Mouse (Mus musculus) urinary bladder, postnatal 10 days (tissue): ENCODE results near the gene Smad3.

Experiments used
- DNase-seq: peaks from one replicate; pipeline ENCODE4 v3.0.0; 2022; ENCODE audit warnings: low spot score

Gene Smad3

GRCm38 (mm10) chr9:63720715-63721114 is 37.1 kb downstream of the Smad3 start:
- no peak for DNase-seq

- no peak for DNase-seq
Measured at GRCm38 (mm10) chr9:63719770-63720440, 37.9 kb downstream of the Smad3 start.

GRCm38 (mm10) chr9:63718735-63719358 is 38.9 kb downstream of the Smad3 start:
- no peak for DNase-seq

- no peak for DNase-seq
Measured at GRCm38 (mm10) chr9:63718170-63718569, 39.6 kb downstream of the Smad3 start.

- DNase-seq, result no peak
Measured at GRCm38 (mm10) chr9:63717474-63718005, 40.3 kb downstream of the Smad3 start.

- no peak for DNase-seq
Measured at GRCm38 (mm10) chr9:63716150-63717138, 41.4 kb downstream of the Smad3 start.

GRCm38 (mm10) chr9:63714572-63714971 is 43.2 kb downstream of the Smad3 start:
- DNase-seq, result no peak

GRCm38 (mm10) chr9:63712838-63713237 is 45.0 kb downstream of the Smad3 start:
- no peak for DNase-seq

- DNase-seq, result no peak
Measured at GRCm38 (mm10) chr9:63711580-63712230, 46.1 kb downstream of the Smad3 start.

- DNase-seq, result no peak
Measured at GRCm38 (mm10) chr9:63709857-63710256, 47.9 kb downstream of the Smad3 start.

- DNase-seq, result no peak
Measured at GRCm38 (mm10) chr9:63709266-63709665, 48.5 kb downstream of the Smad3 start.

- DNase-seq, result no peak
Measured at GRCm38 (mm10) chr9:63707816-63708588, 49.8 kb downstream of the Smad3 start.

GRCm38 (mm10) chr9:63706152-63706733 is 51.6 kb downstream of the Smad3 start:
- no peak for DNase-seq

- no peak for DNase-seq
Measured at GRCm38 (mm10) chr9:63704979-63705751, 52.6 kb downstream of the Smad3 start.

- no peak for DNase-seq
Measured at GRCm38 (mm10) chr9:63704131-63704530, 53.7 kb downstream of the Smad3 start.

GRCm38 (mm10) chr9:63703236-63703785 is 54.5 kb downstream of the Smad3 start:
- DNase-seq, result no peak

- no peak for DNase-seq
Measured at GRCm38 (mm10) chr9:63702502-63703013, 55.2 kb downstream of the Smad3 start.

- DNase-seq, result no peak
Measured at GRCm38 (mm10) chr9:63701957-63702309, 55.9 kb downstream of the Smad3 start.

- DNase-seq, result no peak
Measured at GRCm38 (mm10) chr9:63701258-63701956, 56.4 kb downstream of the Smad3 start.
